Mouse (Mus musculus): ENCODE results near the gene Rpl28.

Rpl28 gene

DNA sequence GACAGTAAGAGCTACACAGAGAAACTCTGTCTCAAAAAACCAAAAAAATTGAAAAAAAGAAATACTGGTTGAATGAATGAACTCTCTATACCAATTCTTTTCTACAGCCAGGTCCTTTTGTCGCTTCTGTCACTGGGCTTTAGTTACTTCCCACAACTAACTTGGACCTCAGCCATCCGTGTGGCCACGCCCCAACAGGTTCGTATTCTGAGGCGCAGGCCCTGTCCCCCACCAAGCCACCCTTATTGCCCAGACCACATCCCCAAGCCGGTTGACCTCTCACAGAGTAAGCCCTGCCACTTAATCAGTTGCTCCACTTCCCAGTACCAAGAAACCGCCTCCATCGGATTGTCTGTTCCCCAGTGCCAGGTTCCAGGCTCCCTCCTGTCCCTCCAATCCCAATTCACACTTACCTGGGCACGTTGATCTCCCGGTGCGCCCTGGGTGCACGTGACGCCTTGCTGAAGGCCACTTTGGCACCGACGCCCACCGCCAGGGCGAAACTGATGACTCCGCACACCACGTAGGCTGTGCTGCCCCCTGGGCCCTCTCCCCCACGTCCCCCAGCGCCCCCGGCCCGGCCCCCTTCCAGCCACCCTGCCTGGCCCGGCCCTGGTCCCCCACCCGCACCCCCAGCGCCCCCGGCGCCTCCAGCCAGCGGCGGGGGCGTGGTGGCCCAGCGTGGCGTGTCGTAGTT lies 43.1 kb downstream of the Rpl28 start:
- DNase-seq (ENCODE audit: low spot score) = no peak

DNA sequence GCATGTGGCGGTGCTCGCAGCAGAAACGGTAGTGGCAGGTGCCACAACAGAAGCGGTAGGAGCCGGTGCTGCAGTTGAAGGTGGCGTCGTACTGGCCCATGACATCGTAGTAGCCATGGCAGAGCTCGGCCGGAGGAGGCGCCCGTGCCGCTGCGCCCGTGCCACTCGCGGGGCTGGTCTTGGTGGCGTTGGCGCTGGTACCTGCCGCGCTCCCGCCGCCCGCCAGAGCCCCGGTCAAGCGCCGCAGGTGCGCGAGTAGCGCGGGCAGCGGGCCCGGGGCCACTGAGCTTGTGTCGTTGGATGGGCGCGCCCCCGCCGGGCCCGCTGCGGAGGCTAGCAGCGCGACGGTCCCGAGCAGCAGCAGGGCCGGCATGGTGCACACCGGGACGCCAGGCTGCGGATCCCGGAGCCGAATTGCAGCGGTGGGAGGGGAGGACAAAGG lies 43.7 kb downstream of the Rpl28 start:
- DNase-seq (ENCODE audit: low spot score) = no peak

DNA sequence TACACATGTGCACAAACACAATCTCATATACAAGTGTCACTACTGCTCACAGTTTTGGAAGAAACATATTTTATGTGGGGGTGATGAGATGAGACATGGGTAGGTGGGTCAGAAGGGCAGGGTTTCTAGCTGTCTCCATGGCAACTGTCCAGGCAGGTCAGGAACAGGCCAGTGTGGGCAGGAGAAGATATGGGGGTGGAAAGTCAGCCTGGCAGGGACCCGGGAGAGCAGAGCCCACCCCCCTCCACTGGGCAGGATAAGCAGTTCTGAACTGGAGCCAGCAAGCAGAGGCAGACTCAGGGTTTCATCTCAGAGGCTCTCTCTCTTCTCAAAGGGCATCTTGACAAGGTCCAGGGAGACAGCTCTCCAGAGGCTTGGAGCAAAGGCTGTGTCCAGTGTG lies 45.0 kb downstream of the Rpl28 start:
- no peak for DNase-seq (ENCODE audit: low spot score)

DNA sequence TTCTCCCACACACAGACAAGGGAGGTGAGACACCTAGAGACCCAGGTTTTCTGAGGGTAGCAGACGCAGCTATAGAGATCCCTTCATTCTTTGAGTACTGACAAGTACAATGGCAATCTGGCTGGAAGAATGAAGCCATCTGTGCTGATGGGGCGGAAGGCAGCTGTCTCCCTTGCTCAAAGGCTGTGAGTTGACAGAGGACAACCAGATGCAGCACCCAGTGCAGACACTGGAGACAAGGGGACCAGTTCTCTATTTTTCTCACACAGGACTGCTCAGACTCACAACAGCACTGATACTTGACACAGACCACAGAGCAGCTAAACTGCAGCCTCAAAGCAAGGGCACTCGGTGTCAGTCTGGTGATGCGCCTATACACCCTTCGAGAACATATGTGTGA lies 49.4 kb downstream of the Rpl28 start:
- DNase-seq (ENCODE audit: low spot score) = no peak

DNA sequence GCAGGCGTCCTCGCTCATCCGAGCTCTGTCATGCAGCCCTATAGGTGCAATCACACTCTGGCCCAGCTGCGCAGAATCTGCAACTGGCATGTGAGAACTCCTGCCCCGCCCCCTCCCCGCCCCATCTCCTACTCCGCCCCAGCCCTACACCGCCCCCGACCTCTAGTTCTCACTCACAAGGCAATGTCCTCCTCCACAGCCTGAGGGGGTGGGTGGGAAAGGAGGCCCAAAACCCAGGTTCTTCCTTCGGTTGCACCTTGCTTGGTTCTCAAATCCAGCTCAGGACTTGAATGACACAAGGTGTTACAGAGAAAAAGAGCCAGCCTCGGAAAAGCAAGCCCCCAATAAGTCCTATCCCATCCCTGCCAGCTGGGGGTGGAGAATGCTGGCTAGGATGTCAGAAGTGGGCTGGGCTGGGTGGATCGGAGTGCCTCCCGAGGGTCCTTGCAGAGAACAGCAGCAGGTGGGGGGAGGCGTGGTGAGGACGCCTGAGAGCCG lies 50.0 kb downstream of the Rpl28 start:
- DNase-seq (ENCODE audit: low spot score) = no peak

DNA sequence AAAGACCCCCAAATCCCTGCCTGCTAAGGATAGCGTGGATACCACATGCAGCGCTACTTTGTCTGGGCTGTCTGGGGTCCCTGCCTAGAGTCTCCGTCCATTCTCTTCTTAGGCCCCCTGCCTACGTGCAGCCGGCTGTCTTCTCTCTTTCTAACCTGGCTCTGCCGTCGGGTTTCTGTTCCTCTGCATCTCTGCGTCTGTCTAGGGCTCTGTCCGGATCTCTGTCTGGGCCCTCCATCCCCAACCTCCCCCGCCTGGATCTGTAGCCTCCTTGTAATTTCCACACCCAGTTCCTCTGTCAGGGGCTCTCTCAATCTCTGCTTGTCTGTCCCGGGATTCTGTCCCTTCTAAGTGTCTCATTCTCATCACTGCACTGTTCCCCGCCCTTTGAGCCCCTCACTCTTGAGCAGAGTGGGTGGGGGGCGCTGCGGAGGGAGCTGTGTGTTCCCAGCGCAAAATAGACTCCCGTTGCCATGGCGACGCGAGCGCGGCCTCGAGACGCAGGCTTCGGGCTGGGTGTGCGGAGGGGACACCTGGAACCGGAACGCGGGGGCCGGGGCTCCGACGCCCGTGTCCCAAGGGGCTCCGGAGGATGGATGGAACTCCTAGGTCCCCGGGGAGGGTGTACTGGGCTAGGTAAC lies 51.0 kb downstream of the Rpl28 start:
- no peak for DNase-seq (ENCODE audit: low spot score)

DNA sequence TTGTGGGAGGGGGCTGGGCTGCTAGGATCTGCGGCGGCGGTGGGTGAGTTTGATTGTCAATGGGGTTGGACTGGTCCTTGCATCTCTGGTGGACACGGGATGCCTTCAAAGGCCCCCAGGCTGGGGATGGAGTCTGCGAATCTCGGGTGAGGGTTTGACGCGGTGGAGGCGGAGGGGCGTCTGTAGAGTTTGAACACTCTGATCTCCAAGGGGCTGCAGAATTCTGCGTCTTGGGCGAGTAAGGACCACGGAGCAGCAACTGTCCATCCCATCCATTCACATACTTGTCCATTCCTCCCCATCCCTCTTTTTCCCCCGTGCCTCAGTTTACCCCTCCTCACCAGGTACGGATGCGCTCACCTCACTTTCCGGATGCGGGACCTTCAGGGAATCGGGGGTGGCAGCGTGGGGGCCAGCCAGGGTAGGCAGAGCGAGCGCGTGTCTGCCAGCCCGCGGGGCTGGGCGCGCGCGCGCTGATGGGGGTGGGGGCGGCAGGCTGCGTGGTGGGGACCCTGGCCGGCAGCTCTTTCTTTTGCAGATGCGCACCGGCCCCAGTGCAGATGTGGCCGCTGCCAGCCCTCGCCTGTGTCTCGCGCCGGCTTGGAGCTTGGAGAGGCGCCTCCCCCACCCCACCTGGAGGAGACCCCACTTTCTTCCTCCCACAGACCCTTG lies 51.7 kb downstream of the Rpl28 start, which contains the start of gene Shisa7:
Gene Shisa7 (minus strand): TSS at position 452 of the 672 bp plus-strand sequence.
- DNase-seq (ENCODE audit: low spot score) = no peak
